Mouse (Mus musculus) frontal cortex, postnatal 25 days (tissue): ENCODE measurements at regions not wholly inside any gene's neighbourhood (a gene's known extent, or its start where the extent isn't known, plus 50 kb on each side); places are given as distances from the start of the nearest gene placed in this dataset.
A peak's percentile ranks its signal among the peaks of the same experiment; 100 is the strongest.
"Not testable (repeated sequence)": the region's sequence is repeated elsewhere in the genome, so short reads cannot be mapped to it uniquely, and the experiment has no call there.

Experiments
- DNase-seq, 2 experiments: peaks; one replicate each; pipeline ENCODE4 v3.0.0; 2022; ENCODE audit warnings: low spot score in 2 of 2

DNA sequence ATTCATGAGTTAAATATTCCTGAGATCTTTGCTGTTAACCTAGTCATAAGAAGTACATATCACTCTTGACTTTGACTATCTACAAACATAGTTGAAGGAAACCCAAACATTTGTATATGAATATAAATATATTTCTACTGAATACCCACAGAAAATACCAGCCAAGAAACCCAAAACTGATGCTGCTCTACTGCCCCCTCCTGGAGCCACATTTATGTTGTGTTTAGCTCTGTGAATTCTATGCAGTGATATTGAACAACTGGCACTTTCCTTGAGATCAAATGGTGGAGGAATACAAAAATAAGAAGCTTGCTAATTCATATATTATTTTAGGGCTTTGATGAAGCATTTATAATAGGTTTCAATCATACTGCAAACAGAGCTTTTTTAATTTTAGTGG lies 89.7 kb upstream of the Mageb16 start:
- DNase-seq = peak in 1 of 2 experiments; percentile 8

DNA sequence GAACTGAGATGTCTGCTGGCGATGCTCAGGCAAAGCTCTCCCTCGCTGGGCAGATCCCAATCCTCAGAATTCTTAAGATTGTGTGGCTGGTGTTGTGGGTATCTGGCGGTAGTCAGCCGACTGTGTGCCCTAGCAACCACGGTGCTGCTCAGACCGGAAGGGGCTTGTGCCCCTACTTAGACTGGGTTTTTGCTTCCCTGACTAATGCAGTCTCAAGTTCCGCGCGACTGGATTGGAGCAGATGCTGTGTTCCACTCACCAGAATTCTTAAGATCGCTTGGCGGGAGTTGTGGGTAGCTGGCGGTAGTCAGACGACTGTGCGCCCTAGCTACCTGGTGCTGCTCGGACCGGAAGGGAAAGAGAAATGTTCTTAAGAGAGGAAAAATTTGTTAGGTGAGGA lies 87.4 kb upstream of the Mageb16 start:
- DNase-seq = not testable (repeated sequence)
